Mouse (Mus musculus): ENCODE measurements around the gene Pnma5. TPM values are rescaled to one million over a fixed set of nuclear protein-coding genes. Genes with fewer than 3 reads are reported as not detected.

Pnma5 gene
- polyA plus RNA-seq, 1 experiment from 2014 or later = not detected

DNA sequence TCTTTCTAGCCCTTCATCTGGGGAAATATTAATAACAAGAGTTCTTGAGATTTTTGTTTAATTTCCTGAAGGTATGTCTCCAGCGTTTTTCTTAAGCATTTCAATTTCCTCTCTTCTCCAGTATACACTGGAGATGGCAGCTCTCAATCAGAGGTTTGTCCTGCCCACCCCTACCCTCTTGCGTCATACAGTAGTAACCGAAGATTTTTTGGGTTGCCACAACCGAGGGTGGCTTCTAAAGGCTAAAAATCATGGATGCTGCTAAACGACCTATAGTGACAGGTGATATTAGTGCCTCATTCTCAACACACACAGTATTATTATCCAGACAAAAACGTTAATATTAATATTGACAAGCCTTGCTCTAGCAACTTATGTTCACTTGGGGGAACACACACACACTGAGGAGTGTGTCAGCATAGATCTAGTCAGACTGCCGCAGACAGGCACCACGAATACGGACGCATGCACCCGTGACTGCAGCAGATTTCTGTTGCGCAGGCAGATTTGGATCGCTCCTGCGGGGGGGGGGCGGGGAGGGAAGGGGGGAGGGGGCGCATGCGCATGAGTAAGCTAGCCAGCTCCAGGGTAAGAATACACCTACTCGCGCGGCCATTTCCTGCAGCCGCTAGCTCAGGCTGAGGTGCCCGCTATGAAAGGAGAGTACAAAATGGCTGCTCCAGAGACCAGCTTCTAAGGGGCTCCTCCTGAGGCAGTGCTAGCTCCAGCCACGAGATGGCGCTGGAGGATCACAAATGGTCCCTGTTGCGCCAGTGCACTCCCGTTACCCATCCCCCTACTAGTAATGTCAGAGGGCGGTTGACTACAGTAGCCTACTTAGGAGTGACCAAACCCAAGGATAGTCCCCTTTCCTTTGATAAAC lies 29.1 kb downstream of the Pnma5 start:
- Histone ChIP-seq H3K9me3 (no peaks in the 10 kb centered on the region), H3K27me3 (replicated peaks) (no peaks in the 10 kb centered on the region), H3K4me3 (peak overlapping the region; percentile 21; the same call in 1 of the 2 replicates), H3K4me2 (replicated peaks) (peak overlapping the region; percentile 50), H3K4me1 (no peaks in the 10 kb centered on the region), H3K27ac (no peak overlapping the region), H3K36me3 (no peaks in the 10 kb centered on the region), H3K9ac (no peak overlapping the region)
- WGBS = 21% methylated on average over 24 of the region's 27 CpGs
- peak; percentile 98 for ATAC-seq (ENCODE audit: low FRiP score, low read depth)

DNA sequence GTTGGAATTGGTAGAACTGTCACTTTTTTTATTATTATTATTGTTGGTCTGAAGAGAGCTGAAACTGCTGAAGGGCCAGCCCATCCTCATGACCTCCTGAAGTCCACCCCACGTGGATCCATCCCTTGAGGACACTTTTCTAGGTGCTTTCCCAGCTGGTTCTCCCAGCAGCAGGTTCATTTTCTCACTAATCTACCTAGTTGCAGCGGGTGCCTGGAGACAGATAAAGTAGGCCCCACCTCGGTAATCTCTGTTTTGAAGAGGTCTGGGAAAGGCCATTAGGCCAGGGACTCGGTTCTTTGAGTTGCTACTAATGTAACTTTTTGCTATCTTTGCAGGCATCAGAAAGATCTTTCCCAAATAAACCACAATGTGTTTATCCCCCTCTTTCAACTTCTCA lies 31.2 kb downstream of the Pnma5 start:
- 71% methylated on average over 4 of the region's 4 CpGs for WGBS
- Histone ChIP-seq H3K36me3 (no peaks in the 10 kb centered on the region), H3K9me3 (no peaks in the 10 kb centered on the region), H3K4me1 (no peaks in the 10 kb centered on the region), H3K4me2 (replicated peaks) (no peak overlapping the region), H3K27me3 (replicated peaks) (no peaks in the 10 kb centered on the region), H3K9ac (no peak overlapping the region), H3K4me3 (no peak overlapping the region), H3K27ac (no peak overlapping the region)
- no peak for ATAC-seq (ENCODE audit: low FRiP score, low read depth)

DNA sequence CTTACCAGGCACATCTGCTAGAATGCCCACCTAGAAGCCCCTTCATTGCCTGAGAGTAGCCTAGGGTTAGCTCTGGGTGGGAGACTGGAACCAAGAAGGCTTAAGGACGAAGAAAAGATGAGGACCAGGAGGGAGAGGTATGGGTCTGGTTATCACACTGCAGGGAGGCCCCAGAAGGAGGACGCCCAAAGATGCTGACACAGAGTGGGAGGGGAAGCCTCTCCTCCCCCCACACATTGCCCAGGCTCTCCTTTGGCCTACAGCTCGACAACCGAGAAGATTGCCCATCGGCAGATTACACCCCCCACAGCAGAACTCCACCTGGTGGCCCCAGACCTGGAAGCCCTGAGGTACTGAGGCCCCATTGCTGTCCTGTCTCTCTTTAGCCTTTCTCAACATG lies 33.8 kb downstream of the Pnma5 start:
- Histone ChIP-seq H3K4me2 (replicated peaks) (no peak overlapping the region), H3K27ac (no peak overlapping the region), H3K27me3 (replicated peaks) (no peaks in the 10 kb centered on the region), H3K36me3 (no peaks in the 10 kb centered on the region), H3K4me1 (no peaks in the 10 kb centered on the region), H3K9ac (no peak overlapping the region), H3K4me3 (no peak overlapping the region), H3K9me3 (no peaks in the 10 kb centered on the region)
- no peak for ATAC-seq (ENCODE audit: low FRiP score, low read depth)
- 69% methylated on average over 5 of the region's 5 CpGs for WGBS

DNA sequence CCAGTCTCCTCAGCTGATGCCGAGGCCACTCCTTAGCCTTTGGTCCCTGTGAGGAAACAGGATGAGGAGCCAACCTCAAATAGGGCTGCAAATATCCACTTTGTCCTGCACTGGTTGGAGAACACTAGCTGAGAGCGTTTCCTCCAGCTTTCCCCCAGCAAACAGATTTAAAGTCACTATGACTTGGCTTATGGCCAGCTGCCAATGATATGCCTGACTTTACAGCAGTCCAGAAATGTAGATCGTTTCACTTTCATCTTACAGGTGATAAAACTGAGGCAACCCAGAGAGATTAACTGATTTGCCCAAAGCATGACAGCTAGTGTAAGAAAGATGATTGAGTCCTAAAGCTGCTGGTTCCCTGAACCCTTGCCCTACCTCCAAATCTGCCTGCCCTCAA lies 41.4 kb downstream of the Pnma5 start:
- Histone ChIP-seq H3K4me2 (replicated peaks) (no peak overlapping the region), H3K27ac (no peak overlapping the region), H3K9me3 (no peaks in the 10 kb centered on the region), H3K27me3 (replicated peaks) (no peaks in the 10 kb centered on the region), H3K9ac (no peak overlapping the region), H3K4me3 (no peak overlapping the region), H3K36me3 (no peaks in the 10 kb centered on the region), H3K4me1 (no peaks in the 10 kb centered on the region)
- ATAC-seq (ENCODE audit: low FRiP score, low read depth) = no peak
- WGBS = 81% methylated on average over 3 of the region's 3 CpGs

DNA sequence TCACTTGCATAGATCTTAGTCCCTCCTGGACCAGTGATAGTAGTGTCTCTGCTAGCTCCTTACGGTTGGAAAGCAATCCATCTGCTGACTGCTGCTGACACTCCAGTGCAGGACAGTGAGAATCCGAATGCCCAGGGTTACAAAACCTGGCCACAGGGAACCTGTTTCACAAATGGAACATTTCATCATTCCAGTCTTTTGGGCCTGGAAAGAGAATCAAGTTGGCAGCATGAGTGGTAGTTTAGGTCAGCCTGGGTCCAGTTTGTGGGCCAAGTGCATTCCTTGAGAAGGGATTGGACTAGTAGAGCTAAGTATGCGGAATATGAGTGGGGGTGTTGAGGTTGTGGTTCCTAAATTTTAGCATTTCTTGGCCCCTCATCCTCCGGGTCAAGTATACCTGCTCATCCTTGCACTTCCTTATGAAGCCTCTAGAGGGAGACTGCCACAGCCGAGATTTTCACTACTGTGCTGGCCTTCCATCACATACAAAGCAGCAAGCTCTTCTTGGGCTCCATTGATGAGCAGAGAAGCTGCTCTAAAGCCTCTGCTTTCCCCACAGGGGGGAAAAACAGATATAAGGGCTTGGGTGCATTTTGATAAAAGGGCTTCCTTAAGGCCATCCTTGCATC lies 44.5 kb downstream of the Pnma5 start:
- H3K27ac ChIP-seq = no peak overlapping the region
- WGBS = 57% methylated on average over 5 of the region's 5 CpGs
- H3K4me1 ChIP-seq = no peaks in the 10 kb centered on the region
- no peak overlapping the region for H3K9ac ChIP-seq
- H3K27me3 ChIP-seq (replicated peaks) = no peaks in the 10 kb centered on the region
- no peak for ATAC-seq (ENCODE audit: low FRiP score, low read depth)
- no peak overlapping the region for H3K4me2 ChIP-seq (replicated peaks)
- no peaks in the 10 kb centered on the region for H3K36me3 ChIP-seq
- no peak overlapping the region for H3K4me3 ChIP-seq
- no peaks in the 10 kb centered on the region for H3K9me3 ChIP-seq

GRCm38 (mm10) chrX:72990581-72990980 lies 46.3 kb downstream of the Pnma5 start:
- Histone ChIP-seq H3K4me3 (no peak overlapping the region), H3K27ac (no peak overlapping the region), H3K36me3 (no peaks in the 10 kb centered on the region), H3K4me1 (no peaks in the 10 kb centered on the region), H3K9me3 (no peaks in the 10 kb centered on the region), H3K9ac (no peak overlapping the region), H3K27me3 (replicated peaks) (peaks cover 4% of the 10 kb centered on the region; the same call in 1 of the 2 replicates), H3K4me2 (replicated peaks) (no peak overlapping the region)
- ATAC-seq (ENCODE audit: low FRiP score, low read depth) = no peak
- WGBS = 78% methylated on average over 3 of the region's 3 CpGs

DNA sequence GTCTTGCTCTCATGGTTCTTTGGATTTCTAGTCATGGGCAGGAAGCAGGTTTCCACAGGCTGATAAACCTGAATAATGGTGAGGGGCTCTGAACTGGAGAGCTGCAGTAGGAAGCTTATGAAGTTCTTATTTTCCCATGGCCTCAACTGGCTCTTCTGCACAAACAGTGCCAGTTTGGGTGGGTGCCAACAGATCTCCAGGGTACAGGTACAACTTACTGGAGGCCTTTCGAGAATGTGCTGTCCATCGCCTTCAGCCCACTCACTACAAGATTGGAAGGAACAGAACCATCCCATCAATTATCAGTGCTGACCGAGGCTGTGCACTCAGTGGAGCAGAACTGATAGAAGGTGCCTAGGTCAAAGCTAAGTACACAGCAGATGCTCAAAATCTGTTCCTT lies 48.5 kb downstream of the Pnma5 start:
- WGBS = 84% methylated on average over 3 of the region's 3 CpGs
- no peaks in the 10 kb centered on the region for H3K9me3 ChIP-seq
- H3K27me3 ChIP-seq (replicated peaks) = peaks cover 4% of the 10 kb centered on the region; the same call in 1 of the 2 replicates
- H3K27ac ChIP-seq = no peak overlapping the region
- no peak overlapping the region for H3K4me2 ChIP-seq (replicated peaks)
- no peak overlapping the region for H3K4me3 ChIP-seq
- H3K4me1 ChIP-seq = no peaks in the 10 kb centered on the region
- H3K36me3 ChIP-seq = no peaks in the 10 kb centered on the region
- ATAC-seq (ENCODE audit: low FRiP score, low read depth) = no peak
- no peak overlapping the region for H3K9ac ChIP-seq

DNA sequence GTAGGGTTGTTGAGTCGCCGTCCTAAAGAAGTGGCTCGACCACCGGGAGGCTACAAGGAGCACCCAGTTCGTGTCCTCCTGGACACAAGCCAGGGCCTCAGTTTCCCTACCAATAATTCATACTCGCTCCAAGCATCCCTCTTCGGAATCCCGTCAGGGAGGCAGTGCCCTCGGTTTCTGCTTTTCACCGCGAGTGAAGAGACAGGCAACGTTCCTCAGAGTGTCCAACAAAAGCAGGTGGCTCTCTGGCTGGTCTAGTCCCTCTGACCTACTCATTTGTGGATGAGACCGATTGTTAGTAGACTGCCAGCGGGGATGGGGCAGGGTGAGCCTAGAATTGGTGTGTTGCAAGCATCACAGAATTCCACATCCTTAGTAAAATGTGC lies 49.4 kb downstream of the Pnma5 start:
- H3K27me3 ChIP-seq (replicated peaks) = peaks cover 4% of the 10 kb centered on the region; the same call in 1 of the 2 replicates
- no peaks in the 10 kb centered on the region for H3K9me3 ChIP-seq
- WGBS = 25% methylated on average over 14 of the region's 14 CpGs
- no peaks in the 10 kb centered on the region for H3K36me3 ChIP-seq
- no peaks in the 10 kb centered on the region for H3K4me1 ChIP-seq
- no peak overlapping the region for H3K27ac ChIP-seq
- peak overlapping the region; percentile 60 for H3K4me2 ChIP-seq (replicated peaks)
- no peak overlapping the region for H3K9ac ChIP-seq
- H3K4me3 ChIP-seq = peak overlapping the region; percentile 27
- ATAC-seq (ENCODE audit: low FRiP score, low read depth) = 0 out of 2 replicates have a peak, but pooled peaks have one; percentile 37

DNA sequence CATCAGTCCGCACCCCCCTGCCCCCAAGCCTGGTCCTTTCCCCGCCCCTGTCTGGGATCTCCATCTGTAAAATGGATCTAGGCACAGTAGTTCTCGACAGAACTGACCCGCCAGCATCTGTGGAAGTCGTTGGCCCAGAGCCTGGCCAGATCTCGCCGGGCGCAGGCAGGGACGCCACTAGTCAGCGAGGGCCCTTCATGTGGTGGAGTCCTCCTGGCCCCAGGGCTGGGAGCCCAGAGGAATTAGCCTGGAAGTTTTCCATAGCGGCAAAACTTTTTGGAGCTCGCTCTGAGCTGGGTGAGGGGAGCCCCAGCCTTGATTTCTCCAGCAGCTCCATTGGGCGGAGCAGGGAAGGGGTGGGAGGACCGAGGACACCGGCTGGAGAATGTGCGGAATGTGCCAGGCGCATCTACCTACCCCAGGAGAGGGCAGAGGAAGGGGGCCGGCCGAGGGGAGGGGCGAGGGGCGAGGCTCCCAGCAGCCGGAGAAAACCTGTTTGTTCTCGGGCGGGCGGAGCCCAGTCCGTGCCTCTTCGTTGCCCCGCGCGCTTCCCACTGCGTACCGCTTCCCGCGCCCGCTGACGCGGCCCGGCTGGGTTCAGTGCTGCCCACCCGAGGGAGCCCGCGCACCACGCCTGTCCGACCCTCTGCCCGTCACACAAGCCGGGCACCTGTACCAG lies 49.9 kb downstream of the Pnma5 start, which contains the start of gene Zfp185:
Gene Zfp185 (plus strand): TSS at position 499 of the 679 bp plus-strand sequence.
- Histone ChIP-seq H3K4me3 (peak within 1 kb of the TSS; percentile 27), H3K27ac (no peak within 1 kb of the TSS), H3K9ac (no peak within 1 kb of the TSS), H3K4me2 (replicated peaks) (peak within 1 kb of the TSS; percentile 60), H3K27me3 (replicated peaks) (peaks cover 4% of the 10 kb centered on the region; the same call in 1 of the 2 replicates), H3K4me1 (no peaks in the 10 kb centered on the region), H3K9me3 (no peaks in the 10 kb centered on the region), H3K36me3 (no peaks in the 10 kb centered on the region)
- WGBS = 15% methylated on average over 43 of the region's 45 CpGs
- ATAC-seq (ENCODE audit: low FRiP score, low read depth) = peak; percentile 58; the same call in 1 of the 2 replicates

- Histone ChIP-seq H3K9me3 (no peaks in the 10 kb centered on the region), H3K27ac (no peak overlapping the region), H3K36me3 (no peaks in the 10 kb centered on the region), H3K4me2 (replicated peaks) (no peak overlapping the region), H3K27me3 (replicated peaks) (peaks cover 4% of the 10 kb centered on the region; the same call in 1 of the 2 replicates), H3K9ac (no peak overlapping the region), H3K4me1 (no peaks in the 10 kb centered on the region), H3K4me3 (no peak overlapping the region)
- WGBS = 88% methylated on average over 2 of the region's 2 CpGs
- ATAC-seq (ENCODE audit: low FRiP score, low read depth) = no peak
These were observed 51.3 kb downstream of the Pnma5 start for GRCm38 (mm10) chrX:72985607-72986006.
